8 mouse cellular contexts compared by ENCODE assay signal in genomic region chr16:17234499-17234895, GRCm38 (mm10). TPM values are rescaled to one million over a fixed set of nuclear protein-coding genes. Genes with fewer than 3 reads are reported as not detected.
DNase-seq lines count a peak whose midpoint lies in the region; ATAC-seq and TF ChIP-seq lines count a peak whose summit lies in the region.

No protein-coding gene starts in this region.

- H3K4me3 ChIP-seq in stomach, postnatal 0 days (ENCODE audit: low read depth, low read length): peak overlapping the region; percentile 97

- 2% methylated on average over 12 of the region's 12 CpGs for WGBS in stomach, postnatal 0 days

- DNase-seq in layer of hippocampus, adult 11-12 months (ENCODE audit: low spot score): peak; percentile 34
- no peak for DNase-seq in layer of hippocampus, adult 9-10 months (ENCODE audit: low spot score)
- DNase-seq in cerebellum, adult 8-10 months: peak; percentile 45
- peak; percentile 25 to 27 for DNase-seq in frontal cortex, postnatal 14 days (ENCODE audit: low spot score in 2 of 2)
- peak; percentile 37 for DNase-seq in layer of hippocampus, adult 9-11 months
- DNase-seq in mesoderm, embryonic 11.5 days (ENCODE audit: low read depth, low spot score): peak; percentile 67
- peak; percentile 73 for DNase-seq in stomach, postnatal 0 days (ENCODE audit: low spot score)
- no peak for DNase-seq in spleen, postnatal 10 days (ENCODE audit: low spot score in 2 of 2)

- H3K9me3 ChIP-seq in stomach, postnatal 0 days (ENCODE audit: control insufficient read depth, low read length): no peaks in the 10 kb centered on the region

- TF ChIP-seq CTCF in stomach, postnatal 0 days (IDR thresholded peaks at IDR 0.05; ENCODE audit: low read depth): no peak

- ATAC-seq in stomach, postnatal 0 days (ENCODE audit: low FRiP score, low TSS enrichment): 0 out of 2 replicates have a peak, but pooled peaks have one; percentile 3

- H3K4me2 ChIP-seq in stomach, postnatal 0 days (replicated peaks; ENCODE audit: low read depth): peak overlapping the region; percentile 98

- peaks cover 14% of the 10 kb centered on the region for H3K4me1 ChIP-seq in stomach, postnatal 0 days (replicated peaks; ENCODE audit: control insufficient read depth, insufficient read depth)

- peak overlapping the region; percentile 97 for H3K27ac ChIP-seq in stomach, postnatal 0 days (replicated peaks)

- H3K27me3 ChIP-seq in stomach, postnatal 0 days (ENCODE audit: control insufficient read depth, insufficient read depth, low read length): no peaks in the 10 kb centered on the region

- TF ChIP-seq EP300 in stomach, postnatal 0 days (optimal IDR thresholded peaks at IDR 0.05): no peak

- H3K36me3 ChIP-seq in stomach, postnatal 0 days (ENCODE audit: control insufficient read depth, insufficient read depth, low read length): no peaks in the 10 kb centered on the region

- H3K9ac ChIP-seq in stomach, postnatal 0 days (ENCODE audit: low read length): peak overlapping the region; percentile 97

RNA-seq across cellular contexts. Expression of gene Hic2, which starts 1.1 kb away (rescaled TPM):
- 2.1 and 2.4 TPM in 2 replicates for polyA plus RNA-seq in stomach, postnatal 0 days (2015; fragmentation: Nextera tagmentation; extraction: Ambion mirVana)

RNA-seq across cellular contexts. Expression of gene Rimbp3, which starts 26.1 kb away (rescaled TPM):
- polyA plus RNA-seq in stomach, postnatal 0 days (2015; fragmentation: Nextera tagmentation; extraction: Ambion mirVana): 0.18 TPM in 2 replicates

RNA-seq across cellular contexts. Expression of gene Ube2l3, which starts 32.0 kb away (rescaled TPM):
- 276 and 278 TPM in 2 replicates for polyA plus RNA-seq in stomach, postnatal 0 days (2015; fragmentation: Nextera tagmentation; extraction: Ambion mirVana)

RNA-seq across cellular contexts. Expression of gene Tmem191c, which starts 41.4 kb away (rescaled TPM):
- 8.8 and 10.6 TPM in 2 replicates for polyA plus RNA-seq in stomach, postnatal 0 days (2015; fragmentation: Nextera tagmentation; extraction: Ambion mirVana)

Comparison
In these comparisons a context has a peak if more than half of its experiments do, and no peak if none do; other contexts are left out.
1. DNase-seq: peak in layer of hippocampus, adult 11-12 months (single experiment), cerebellum, adult 8-10 months (single experiment), frontal cortex, postnatal 14 days (2 of 2), layer of hippocampus, adult 9-11 months (single experiment), mesoderm, embryonic 11.5 days (single experiment) and stomach, postnatal 0 days (single experiment); none in layer of hippocampus, adult 9-10 months (single experiment) and spleen, postnatal 10 days (0 of 2).